Mouse (Mus musculus) heart, postnatal 25 days (tissue): ENCODE data around the gene Cntrob. TPM values are rescaled to one million over a fixed set of nuclear protein-coding genes. Genes with fewer than 3 reads are reported as not detected.

Source experiments
- DNase-seq: peaks from one replicate; pipeline ENCODE4 v3.0.0; 2022; ENCODE audit warnings: low spot score
- intact Hi-C: fragments of 180-260 bp; cut with DNase I; formaldehyde crosslinking; loops from one replicate; pipeline ENCODE4 v1.15.1; 2025
- total RNA-seq, 2 experiments: library from RNA; stranded (reverse); gene quantifications; 2 replicates each; pipeline ENCODE4 v1.2.3; 2021

The Cntrob gene
- total RNA-seq, 2 experiments from 2014 or later: 2.6 to 5.3 TPM

DNA sequence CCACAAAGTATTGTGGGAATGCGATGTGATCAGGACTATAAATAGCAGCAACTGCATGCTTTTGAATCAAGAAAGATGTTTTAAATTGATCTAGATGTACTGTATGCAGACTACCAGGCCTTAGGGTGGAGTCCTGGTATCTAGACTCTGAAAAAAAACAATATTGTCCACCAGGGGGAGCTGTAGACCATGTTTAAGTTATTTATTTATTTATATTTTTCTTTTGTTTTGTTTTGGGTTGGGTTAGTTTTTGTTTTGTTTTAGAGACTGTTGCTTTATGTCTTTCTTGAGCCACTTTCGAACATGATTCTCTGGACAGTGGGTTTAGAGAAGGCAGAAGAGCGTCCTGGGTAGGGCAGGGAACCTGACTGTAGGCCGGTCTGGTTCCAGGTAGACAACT is 65.8 kb downstream of the Cntrob start:
- no peak for DNase-seq
- intact Hi-C loops: no loop called here

DNA sequence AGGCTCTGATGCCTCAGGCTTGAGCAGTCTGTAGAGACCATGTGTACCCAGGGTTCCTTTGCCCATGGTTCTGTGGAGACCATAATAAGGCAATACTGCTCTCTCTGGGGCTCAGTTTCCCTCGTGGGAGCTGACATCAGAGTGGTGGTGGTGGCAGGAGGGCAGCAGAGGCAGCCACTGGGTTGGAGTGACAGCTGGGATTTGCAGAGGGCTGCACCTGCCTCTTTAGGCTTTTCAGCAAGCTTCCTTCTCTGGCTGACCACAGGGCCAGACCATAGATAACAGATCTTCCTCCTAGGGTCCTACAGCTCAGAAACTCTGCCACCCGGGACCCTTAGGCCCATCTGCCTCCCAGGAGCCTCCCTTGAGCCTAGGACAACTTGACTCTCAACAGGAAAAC is 66.5 kb downstream of the Cntrob start:
- intact Hi-C loops: no loop called here
- DNase-seq: no peak

DNA sequence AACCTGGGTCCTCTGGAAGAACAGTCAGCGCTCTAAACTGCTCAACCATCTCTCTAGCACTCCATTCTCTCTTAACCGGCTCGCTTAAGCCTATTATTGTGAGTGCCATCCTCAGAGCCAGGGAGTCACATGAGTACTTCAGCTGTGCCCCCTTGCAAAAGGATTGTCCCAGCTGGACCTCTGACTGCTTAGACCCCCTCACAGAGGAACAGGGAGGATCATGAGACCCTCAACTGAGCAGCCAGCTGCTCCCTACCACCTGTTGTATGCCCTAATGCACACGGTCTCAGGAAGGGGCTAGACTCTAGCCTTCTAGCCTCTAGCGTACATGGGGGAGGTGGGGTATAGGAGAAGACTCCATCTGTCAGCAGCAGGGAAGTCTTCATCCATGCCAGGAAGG is 68.8 kb downstream of the Cntrob start:
- intact Hi-C loops: no loop called here
- DNase-seq: no peak

DNA sequence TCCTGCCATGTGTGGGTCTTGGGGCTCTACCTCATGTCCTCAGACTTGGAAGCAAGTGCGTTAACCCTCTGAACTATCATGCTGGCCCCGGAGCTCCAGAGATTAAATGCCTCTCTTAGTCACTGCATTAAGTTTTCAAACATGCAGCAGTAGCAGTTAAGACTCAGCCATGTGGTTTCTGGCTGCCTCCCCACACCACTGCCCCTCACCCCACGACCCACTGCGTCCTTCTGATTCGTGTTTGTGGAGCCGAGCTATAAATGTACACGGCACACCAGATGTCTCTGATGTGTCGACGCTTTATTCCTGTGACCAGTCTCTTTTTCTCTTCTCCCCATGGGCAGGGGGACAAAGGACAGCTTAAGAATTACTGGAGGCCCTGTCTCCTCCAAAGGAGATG is 70.4 kb downstream of the Cntrob start:
- intact Hi-C loops: no loop called here
- DNase-seq: no peak

DNA sequence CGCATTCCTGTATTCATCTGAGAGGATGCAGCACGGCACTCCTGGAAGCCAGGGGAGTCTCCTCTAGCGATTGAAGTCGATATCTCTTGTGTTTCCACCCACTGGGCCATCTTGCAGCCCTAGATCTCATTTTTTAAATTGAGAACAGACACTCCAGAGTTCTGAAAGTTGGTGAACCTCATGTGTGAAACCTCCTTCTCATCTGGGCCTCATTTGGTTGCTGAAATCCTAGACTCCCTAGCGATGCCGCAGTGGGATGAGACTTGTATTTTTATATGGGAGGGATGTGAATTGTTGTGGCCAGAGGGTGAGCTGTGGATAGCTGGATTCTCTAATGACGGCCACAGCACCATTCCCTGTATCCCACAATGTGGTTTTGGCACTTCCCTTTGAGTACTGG is 71.6 kb downstream of the Cntrob start:
- intact Hi-C loops: no loop called here
- no peak for DNase-seq

DNA sequence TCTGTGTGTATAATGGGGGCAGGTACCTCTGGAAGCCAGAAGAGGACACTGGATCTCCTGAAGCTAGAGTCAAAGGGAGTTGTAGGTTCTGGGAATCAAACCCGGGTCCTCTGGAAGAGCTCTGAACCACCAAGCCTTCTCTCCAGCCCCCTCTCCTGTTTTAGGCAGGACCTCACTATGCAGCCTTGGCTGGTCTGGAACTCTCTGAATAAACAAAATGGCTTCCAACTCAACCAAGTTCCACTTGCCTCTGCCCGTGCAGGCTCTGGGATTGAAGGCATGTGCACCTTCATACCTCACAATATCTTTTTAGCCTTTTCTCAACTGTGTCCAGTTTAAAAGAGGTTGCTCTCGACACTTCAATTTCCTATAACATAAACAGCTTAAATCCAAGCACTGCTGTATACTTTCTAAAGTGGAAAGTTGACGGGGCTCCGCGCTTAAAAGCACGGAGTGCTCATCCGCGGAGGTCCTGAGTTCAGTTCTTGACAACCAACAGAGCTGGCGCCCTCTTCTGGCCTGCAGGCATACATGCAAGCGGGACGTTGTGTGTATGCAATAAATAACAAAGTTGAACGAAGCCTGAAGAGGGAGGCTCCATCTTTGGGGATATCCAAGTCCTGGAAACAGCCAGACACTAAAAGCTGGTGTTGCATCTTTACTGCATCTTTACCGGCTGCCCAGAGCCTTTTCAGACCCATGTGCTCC is 72.3 kb downstream of the Cntrob start:
- intact Hi-C loops: no loop called here
- no peak for DNase-seq

DNA sequence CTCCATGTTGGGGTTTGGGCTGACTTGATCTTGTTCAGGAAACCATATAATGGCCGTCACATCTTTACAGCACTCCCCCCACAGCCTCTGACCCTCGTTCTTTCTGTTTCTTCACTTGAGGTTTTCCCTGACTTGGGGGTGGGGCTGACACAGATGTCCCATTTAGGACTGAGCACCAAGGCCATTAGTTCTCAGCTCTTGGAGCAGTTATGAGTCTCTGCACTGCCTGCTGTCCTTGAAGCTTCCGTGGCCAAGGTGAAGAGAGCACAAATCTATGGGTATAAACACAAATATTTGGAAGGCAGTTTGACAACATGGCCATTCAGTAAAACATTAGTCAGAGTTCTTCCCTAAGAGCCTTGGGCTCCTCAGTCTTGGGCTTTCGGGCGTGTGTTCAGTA is 73.5 kb downstream of the Cntrob start:
- intact Hi-C loops: no loop called here

More for the DNA sequence above, 73.5 kb downstream of the Cntrob start:
- no peak for DNase-seq

Other genes with a start within 250 kb of the Cntrob start
- 10 to 100 TPM; 59.6 to 65.7 TPM for gene Vamp2, start 235.3 kb downstream of the Cntrob start, total RNA-seq
- 10 to 100 TPM; 32.3 to 61.0 TPM for gene Per1, start 228.6 kb downstream of the Cntrob start, total RNA-seq
- under 1 TPM in 1 of 2 experiments, not detected in 1; 0.14 TPM for gene Hes7, start 203.4 kb downstream of the Cntrob start, total RNA-seq
- gene 9130213A22Rik, start 201.2 kb downstream of the Cntrob start, total RNA-seq: under 1 TPM in 1 of 2 experiments, not detected in 1; 0.21 TPM
- gene Aloxe3, start 197.9 kb downstream of the Cntrob start, total RNA-seq: not detected
- not detected for gene Alox12b, start 166.8 kb downstream of the Cntrob start, total RNA-seq
- gene Alox8, start 125.9 kb downstream of the Cntrob start, total RNA-seq: 1 to 10 TPM; 1.6 to 1.8 TPM
- 1 to 10 TPM; 1.4 to 1.5 TPM for gene Gucy2e, start 86.7 kb downstream of the Cntrob start, total RNA-seq
- 10 to 100 TPM; 48.0 to 53.0 TPM for gene Trappc1, start 205 bp upstream of the Cntrob start, total RNA-seq
- under 1 TPM; 0.22 to 0.29 TPM for gene Kcnab3, start 2.5 kb upstream of the Cntrob start, total RNA-seq
- under 1 TPM; 0.16 to 0.17 TPM for gene Rnf227, start 16.7 kb upstream of the Cntrob start, total RNA-seq
- 10 to 100 TPM; 26.4 to 27.9 TPM for gene Chd3, start 45.6 kb upstream of the Cntrob start, total RNA-seq
- 10 to 100 TPM; 97.5 to 99.2 TPM for gene Naa38, start 71.7 kb upstream of the Cntrob start, total RNA-seq
- 10 to 100 TPM; 26.1 to 29.3 TPM for gene Cyb5d1, start 71.9 kb upstream of the Cntrob start, total RNA-seq
- 10 to 100 TPM; 22.5 to 23.7 TPM for gene Tmem88, start 74.5 kb upstream of the Cntrob start, total RNA-seq
- gene Kdm6b, start 89.9 kb upstream of the Cntrob start, total RNA-seq: 10 to 100 TPM; 25.6 to 30.3 TPM
- gene Dnah2, start 225.3 kb upstream of the Cntrob start, total RNA-seq: under 1 TPM; 0.17 to 0.39 TPM
- gene Efnb3, start 236.4 kb upstream of the Cntrob start, total RNA-seq: 10 to 100 TPM; 64.1 to 71.6 TPM